Mouse (Mus musculus): ENCODE data around the gene Tmem33. TPM values are rescaled to one million over a fixed set of nuclear protein-coding genes. Genes with fewer than 3 reads are reported as not detected.

Gene Tmem33
- 73.0 and 78.9 TPM in 2 replicates for polyA plus RNA-seq (2014; fragmentation: Nextera tagmentation; extraction: Ambion mirVana)

GRCm38 (mm10) chr5:67260531-67261371, at the start of gene Tmem33:
TSS of gene Tmem33 (plus strand) at chr5:67260565.
- no peaks in the 10 kb centered on the region for H3K27me3 ChIP-seq (replicated peaks; ENCODE audit: control insufficient read depth, insufficient read depth, low read length)
- DNase-seq (ENCODE audit: low spot score) = peak; percentile 98
- peak within 1 kb of the TSS; percentile 93 for H3K27ac ChIP-seq (replicated peaks; ENCODE audit: low read depth, low read length)
- peaks cover 5% of the 10 kb centered on the region for H3K4me1 ChIP-seq (ENCODE audit: control insufficient read depth, insufficient read depth, low read length)
- peak within 1 kb of the TSS; percentile 94 for H3K4me3 ChIP-seq (ENCODE audit: low read depth, low read length)
- H3K36me3 ChIP-seq (ENCODE audit: control insufficient read depth, insufficient read depth, low read length) = peaks cover 29% of the 10 kb centered on the region
- H3K9ac ChIP-seq (ENCODE audit: low read depth, low read length) = peak within 1 kb of the TSS; percentile 88
- H3K9me3 ChIP-seq (ENCODE audit: control insufficient read depth, low read length) = no peaks in the 10 kb centered on the region
- peak; percentile 95 for ATAC-seq (ENCODE audit: low read depth)
- under 1% methylated on average over 55 of the region's 67 CpGs for WGBS
- H3K4me2 ChIP-seq (ENCODE audit: low read depth, low read length) = peak within 1 kb of the TSS; percentile 78

- no peak overlapping the region for H3K4me2 ChIP-seq (ENCODE audit: low read depth, low read length)
- no peak overlapping the region for H3K4me3 ChIP-seq (ENCODE audit: low read depth, low read length)
- 23% methylated on average over 5 of the region's 5 CpGs for WGBS
- no peak for DNase-seq (ENCODE audit: low spot score)
- H3K4me1 ChIP-seq (ENCODE audit: control insufficient read depth, insufficient read depth, low read length) = peaks cover 12% of the 10 kb centered on the region
- H3K27me3 ChIP-seq (replicated peaks; ENCODE audit: control insufficient read depth, insufficient read depth, low read length) = peaks cover 72% of the 10 kb centered on the region
- no peaks in the 10 kb centered on the region for H3K36me3 ChIP-seq (ENCODE audit: control insufficient read depth, insufficient read depth, low read length)
- no peaks in the 10 kb centered on the region for H3K9me3 ChIP-seq (ENCODE audit: control insufficient read depth, low read length)
- no peak for ATAC-seq (ENCODE audit: low read depth)
- no peak overlapping the region for H3K9ac ChIP-seq (ENCODE audit: low read depth, low read length)
- H3K27ac ChIP-seq (replicated peaks; ENCODE audit: low read depth, low read length) = no peak overlapping the region
These were observed 47.2 kb upstream of the Tmem33 start for GRCm38 (mm10) chr5:67213168-67213567.

GRCm38 (mm10) chr5:67215121-67216030, 45.0 kb upstream of the Tmem33 start:
- ATAC-seq (ENCODE audit: low read depth) (no peak), DNase-seq (ENCODE audit: low spot score) (no peak)
- H3K27ac ChIP-seq (replicated peaks; ENCODE audit: low read depth, low read length) = no peak overlapping the region
- H3K9me3 ChIP-seq (ENCODE audit: control insufficient read depth, low read length) = no peaks in the 10 kb centered on the region
- H3K9ac ChIP-seq (ENCODE audit: low read depth, low read length) = no peak overlapping the region
- peak overlapping the region; percentile 23 for H3K4me3 ChIP-seq (ENCODE audit: low read depth, low read length)
- H3K4me1 ChIP-seq (ENCODE audit: control insufficient read depth, insufficient read depth, low read length) = peaks cover 12% of the 10 kb centered on the region
- no peaks in the 10 kb centered on the region for H3K36me3 ChIP-seq (ENCODE audit: control insufficient read depth, insufficient read depth, low read length)
- 1% methylated on average over 28 of the region's 28 CpGs for WGBS
- H3K27me3 ChIP-seq (replicated peaks; ENCODE audit: control insufficient read depth, insufficient read depth, low read length) = peaks cover 86% of the 10 kb centered on the region
- H3K4me2 ChIP-seq (ENCODE audit: low read depth, low read length) = peak overlapping the region; percentile 38

GRCm38 (mm10) chr5:67216031-67216778, 44.2 kb upstream of the Tmem33 start:
- no peak for DNase-seq (ENCODE audit: low spot score)
- no peaks in the 10 kb centered on the region for H3K36me3 ChIP-seq (ENCODE audit: control insufficient read depth, insufficient read depth, low read length)
- H3K27me3 ChIP-seq (replicated peaks; ENCODE audit: control insufficient read depth, insufficient read depth, low read length) = peaks cover 92% of the 10 kb centered on the region
- H3K4me2 ChIP-seq (ENCODE audit: low read depth, low read length) = peak overlapping the region; percentile 38
- WGBS = under 1% methylated on average over 26 of the region's 49 CpGs
- H3K9me3 ChIP-seq (ENCODE audit: control insufficient read depth, low read length) = no peaks in the 10 kb centered on the region
- no peak overlapping the region for H3K9ac ChIP-seq (ENCODE audit: low read depth, low read length)
- ATAC-seq (ENCODE audit: low read depth) = no peak
- peak overlapping the region; percentile 23 for H3K4me3 ChIP-seq (ENCODE audit: low read depth, low read length)
- H3K27ac ChIP-seq (replicated peaks; ENCODE audit: low read depth, low read length) = no peak overlapping the region
- peaks cover 12% of the 10 kb centered on the region for H3K4me1 ChIP-seq (ENCODE audit: control insufficient read depth, insufficient read depth, low read length)

GRCm38 (mm10) chr5:67216779-67217095, 43.6 kb upstream of the Tmem33 start:
- no peaks in the 10 kb centered on the region for H3K36me3 ChIP-seq (ENCODE audit: control insufficient read depth, insufficient read depth, low read length)
- peak overlapping the region; percentile 38; the same call in 1 of the 2 replicates for H3K4me2 ChIP-seq (ENCODE audit: low read depth, low read length)
- H3K4me1 ChIP-seq (ENCODE audit: control insufficient read depth, insufficient read depth, low read length) = peaks cover 12% of the 10 kb centered on the region
- DNase-seq (ENCODE audit: low spot score) (no peak), ATAC-seq (ENCODE audit: low read depth) (no peak)
- H3K4me3 ChIP-seq (ENCODE audit: low read depth, low read length) = peak overlapping the region; percentile 23; the same call in 1 of the 2 replicates
- H3K9ac ChIP-seq (ENCODE audit: low read depth, low read length) = no peak overlapping the region
- peaks cover 97% of the 10 kb centered on the region for H3K27me3 ChIP-seq (replicated peaks; ENCODE audit: control insufficient read depth, insufficient read depth, low read length)
- H3K27ac ChIP-seq (replicated peaks; ENCODE audit: low read depth, low read length) = no peak overlapping the region
- H3K9me3 ChIP-seq (ENCODE audit: control insufficient read depth, low read length) = no peaks in the 10 kb centered on the region
- WGBS = under 1% methylated on average over 9 of the region's 9 CpGs

GRCm38 (mm10) chr5:67221901-67222300, 38.5 kb upstream of the Tmem33 start:
- Histone ChIP-seq H3K9me3 (ENCODE audit: control insufficient read depth, low read length) (peaks cover 12% of the 10 kb centered on the region), H3K4me1 (ENCODE audit: control insufficient read depth, insufficient read depth, low read length) (no peaks in the 10 kb centered on the region), H3K27me3 (replicated peaks; ENCODE audit: control insufficient read depth, insufficient read depth, low read length) (peaks cover 96% of the 10 kb centered on the region), H3K27ac (replicated peaks; ENCODE audit: low read depth, low read length) (no peak overlapping the region), H3K4me3 (ENCODE audit: low read depth, low read length) (no peak overlapping the region; the same call in 1 of the 2 replicates), H3K9ac (ENCODE audit: low read depth, low read length) (no peak overlapping the region), H3K4me2 (ENCODE audit: low read depth, low read length) (no peak overlapping the region), H3K36me3 (ENCODE audit: control insufficient read depth, insufficient read depth, low read length) (no peaks in the 10 kb centered on the region)
- no peak for ATAC-seq (ENCODE audit: low read depth)
- DNase-seq (ENCODE audit: low spot score) = no peak
- WGBS = 5% methylated on average over 6 of the region's 6 CpGs

GRCm38 (mm10) chr5:67222440-67223390, 37.6 kb upstream of the Tmem33 start:
- ATAC-seq (ENCODE audit: low read depth) (peak; percentile 53; the same call in 1 of the 2 replicates), DNase-seq (ENCODE audit: low spot score) (no peak)
- Histone ChIP-seq H3K4me1 (ENCODE audit: control insufficient read depth, insufficient read depth, low read length) (no peaks in the 10 kb centered on the region), H3K27ac (replicated peaks; ENCODE audit: low read depth, low read length) (no peak overlapping the region), H3K4me2 (ENCODE audit: low read depth, low read length) (peak overlapping the region; percentile 46), H3K27me3 (replicated peaks; ENCODE audit: control insufficient read depth, insufficient read depth, low read length) (peaks cover 98% of the 10 kb centered on the region), H3K36me3 (ENCODE audit: control insufficient read depth, insufficient read depth, low read length) (no peaks in the 10 kb centered on the region), H3K4me3 (ENCODE audit: low read depth, low read length) (peak overlapping the region; percentile 27), H3K9ac (ENCODE audit: low read depth, low read length) (no peak overlapping the region), H3K9me3 (ENCODE audit: control insufficient read depth, low read length) (peaks cover 12% of the 10 kb centered on the region)
- WGBS = under 1% methylated on average over 37 of the region's 44 CpGs
